ENCODE assay signal across 9 mouse cellular contexts in the genomic region with DNA sequence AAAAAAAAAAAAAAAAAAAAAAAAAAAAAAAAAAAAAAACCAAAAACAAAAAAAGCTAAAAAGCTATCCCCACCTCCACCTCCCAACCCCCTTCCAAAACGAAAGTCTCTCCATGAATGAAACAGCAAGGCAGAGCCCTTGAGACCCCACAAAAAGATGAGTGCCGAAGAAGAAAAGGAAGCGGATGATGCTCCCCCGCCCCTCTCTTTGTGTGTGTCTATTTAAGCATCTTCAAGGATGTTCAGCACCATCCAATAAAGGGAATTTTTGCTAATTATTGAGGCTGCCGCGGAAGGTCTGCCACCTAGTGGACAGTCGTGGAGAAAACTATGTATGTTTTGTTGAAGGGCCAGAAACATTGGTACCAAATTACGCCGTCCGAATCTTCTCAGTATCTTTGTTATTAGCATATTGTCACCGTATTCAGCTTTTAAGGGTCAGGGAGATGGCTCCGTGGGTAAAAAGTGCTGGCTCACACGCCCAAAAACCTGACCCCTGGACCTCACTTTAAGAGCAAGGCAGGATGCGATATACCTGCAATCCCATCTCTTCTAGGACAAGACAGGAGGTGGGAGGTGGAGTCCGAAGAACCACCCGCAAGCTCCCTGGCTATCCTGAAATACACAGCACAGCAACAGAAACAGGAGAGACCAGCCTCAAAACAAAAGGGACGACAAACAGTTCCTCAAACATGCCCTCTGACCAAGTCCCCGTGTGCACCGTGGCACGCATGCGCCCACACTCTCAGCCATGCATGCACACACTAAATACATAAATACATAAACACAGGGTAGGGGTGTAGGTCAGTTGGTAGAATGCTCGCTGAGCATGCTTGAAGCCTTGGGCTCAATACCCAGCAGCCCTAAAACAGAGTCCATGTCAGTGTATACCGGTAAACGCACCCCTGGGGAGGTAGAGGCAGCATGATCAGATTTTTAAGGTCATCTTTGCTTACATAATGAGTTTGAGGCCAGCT. TPM values are rescaled to one million over a fixed set of nuclear protein-coding genes. Genes with fewer than 3 reads are reported as not detected.
A peak's percentile ranks its signal among the peaks of the same experiment; 100 is the strongest.
DNase-seq lines count a peak whose midpoint lies in the region; ATAC-seq lines count a peak whose summit lies in the region.
"Had no signal": no experiment of that assay in that cellular context is flagged by ENCODE, and none has a peak within 500 bp of the region (broad histone marks: within the 10 kb centered on the region; RNA-seq: fewer than 3 reads in every experiment).

No protein-coding gene starts in this region.

- intact Hi-C loops in left cerebral cortex, postnatal 4 days (cut with DNase I): no loop called here

- no peaks in the 10 kb centered on the region for H3K4me1 ChIP-seq in intestine, embryonic 14.5 days (replicated peaks; ENCODE audit: control insufficient read depth, insufficient read depth, low read length)

- H3K36me3 ChIP-seq in intestine, embryonic 14.5 days (ENCODE audit: control insufficient read depth, insufficient read depth, low read length): no peaks in the 10 kb centered on the region

- WGBS in intestine, embryonic 14.5 days: 47% methylated on average over 24 of the region's 24 CpGs

- H3K27ac ChIP-seq in intestine, embryonic 14.5 days (ENCODE audit: low read depth): no peak overlapping the region

- H3K27me3 ChIP-seq in intestine, embryonic 14.5 days (replicated peaks; ENCODE audit: control insufficient read depth, insufficient read depth, low read length): no peaks in the 10 kb centered on the region

- no peak overlapping the region for H3K9ac ChIP-seq in intestine, embryonic 14.5 days (ENCODE audit: low read length)

- no peaks in the 10 kb centered on the region for H3K9me3 ChIP-seq in intestine, embryonic 14.5 days (ENCODE audit: control insufficient read depth, low read length)

- DNase-seq in testis, postnatal 10 days (ENCODE audit: low spot score): peak; percentile 75
- no peak for DNase-seq in testis, postnatal 14 days (ENCODE audit: low spot score)
- DNase-seq in cerebellum, adult 9-11 months: peak; percentile 51
- DNase-seq in frontal cortex, adult 2 months (ENCODE audit: extremely low spot score in 1 of 2, low spot score in 1 of 2): peak; percentile 28 to 80
- DNase-seq in intestine, embryonic 14.5 days (ENCODE audit: low spot score): peak; percentile 85
- peak; percentile 70 for DNase-seq in left cerebral cortex, postnatal 4 days
- DNase-seq in mesoderm, embryonic 11.5 days (ENCODE audit: low read depth, low spot score): peak; percentile 65
- peak; percentile 7 to 37 for DNase-seq in right cerebral cortex, postnatal 36 days (ENCODE audit: low spot score in 2 of 2)

- H3K4me3 ChIP-seq in intestine, embryonic 14.5 days (ENCODE audit: low read depth, low read length): no peak overlapping the region
- H3K4me3 ChIP-seq: erythroblast, embryonic 14.5 days had no signal

- ATAC-seq in intestine, embryonic 14.5 days (replicated peaks; ENCODE audit: low FRiP score, low TSS enrichment, low read depth): 0 out of 2 replicates have a peak, but pooled peaks have one; percentile 16

- H3K4me2 ChIP-seq in intestine, embryonic 14.5 days (ENCODE audit: low read length): peak overlapping the region; percentile 31; the same call in 1 of the 2 replicates

RNA-seq across cellular contexts. Expression of a gene that starts 55.6 kb away (rescaled TPM):
- polyA plus RNA-seq in frontal cortex, adult 2 months (2012; rRNA removed): 28.5 and 31.3 TPM in 2 replicates
- polyA plus RNA-seq in intestine, embryonic 14.5 days (2014; fragmentation: Nextera tagmentation; extraction: Ambion mirVana): 6.2 and 6.7 TPM in 2 replicates
- 10 to 100 TPM; 72.4 to 74.7 TPM for total RNA-seq in left cerebral cortex, postnatal 4 days (2021)
